Mouse (Mus musculus): Measurements from ENCODE around the gene Fam151b. TPM values are rescaled to one million over a fixed set of nuclear protein-coding genes. Genes with fewer than 3 reads are reported as not detected.

The Fam151b gene
- polyA plus RNA-seq, 1 experiment from 2014 or later = 0.15 TPM

- no peaks in the 10 kb centered on the region for H3K36me3 ChIP-seq
- no peak overlapping the region for H3K9ac ChIP-seq (replicated peaks)
Measured at GRCm38 (mm10) chr13:92403496-92403895, 80.3 kb downstream of the Fam151b start.

GRCm38 (mm10) chr13:92402063-92402462, 81.8 kb downstream of the Fam151b start:
- Histone ChIP-seq H3K27me3 (no peaks in the 10 kb centered on the region), H3K9me3 (no peaks in the 10 kb centered on the region), H3K4me2 (replicated peaks) (no peak overlapping the region), H3K4me1 (no peaks in the 10 kb centered on the region), H3K4me3 (no peak overlapping the region), H3K36me3 (no peaks in the 10 kb centered on the region), H3K9ac (replicated peaks) (no peak overlapping the region), H3K27ac (replicated peaks) (no peak overlapping the region)
- 65% methylated on average over 2 of the region's 2 CpGs for WGBS
- no peak for ATAC-seq (ENCODE audit: low FRiP score, low read depth)

More at GRCm38 (mm10) chr13:92403496-92403895, 80.3 kb downstream of the Fam151b start:
- Histone ChIP-seq H3K4me2 (replicated peaks) (no peak overlapping the region), H3K4me1 (no peaks in the 10 kb centered on the region), H3K27me3 (no peaks in the 10 kb centered on the region), H3K27ac (replicated peaks) (no peak overlapping the region), H3K9me3 (no peaks in the 10 kb centered on the region), H3K4me3 (no peak overlapping the region)
- WGBS = 85% methylated on average over 3 of the region's 3 CpGs
- no peak for ATAC-seq (ENCODE audit: low FRiP score, low read depth)

Other genes starting within 250 kb of the Fam151b start
- gene Gm20379, start 178.0 kb downstream of the Fam151b start, polyA plus RNA-seq (2016; fragmentation: Nextera tagmentation; extraction: Ambion mirVana) = 0.76 and 1.4 TPM in 2 replicates
- gene Dhfr, start 129.3 kb downstream of the Fam151b start, polyA plus RNA-seq (2016; fragmentation: Nextera tagmentation; extraction: Ambion mirVana) = 15.3 and 15.8 TPM in 2 replicates
- gene Msh3, start 129.0 kb downstream of the Fam151b start, polyA plus RNA-seq (2016; fragmentation: Nextera tagmentation; extraction: Ambion mirVana) = 31.5 and 33.7 TPM in 2 replicates
- gene Ankrd34b, start 58.1 kb downstream of the Fam151b start, polyA plus RNA-seq (2016; fragmentation: Nextera tagmentation; extraction: Ambion mirVana) = 0.26 and 0.34 TPM in 2 replicates
- gene Zfyve16, start 46.9 kb upstream of the Fam151b start, polyA plus RNA-seq (2016; fragmentation: Nextera tagmentation; extraction: Ambion mirVana) = 13.9 and 14.0 TPM in 2 replicates
- not detected in 2 replicates for gene Spz1, start 92.2 kb upstream of the Fam151b start, polyA plus RNA-seq (2016; fragmentation: Nextera tagmentation; extraction: Ambion mirVana)
- gene Serinc5, start 127.1 kb upstream of the Fam151b start, polyA plus RNA-seq (2016; fragmentation: Nextera tagmentation; extraction: Ambion mirVana) = 12.5 and 12.7 TPM in 2 replicates